Comparison of ENCODE assay signal across 9 mouse cellular contexts in the genomic region with DNA sequence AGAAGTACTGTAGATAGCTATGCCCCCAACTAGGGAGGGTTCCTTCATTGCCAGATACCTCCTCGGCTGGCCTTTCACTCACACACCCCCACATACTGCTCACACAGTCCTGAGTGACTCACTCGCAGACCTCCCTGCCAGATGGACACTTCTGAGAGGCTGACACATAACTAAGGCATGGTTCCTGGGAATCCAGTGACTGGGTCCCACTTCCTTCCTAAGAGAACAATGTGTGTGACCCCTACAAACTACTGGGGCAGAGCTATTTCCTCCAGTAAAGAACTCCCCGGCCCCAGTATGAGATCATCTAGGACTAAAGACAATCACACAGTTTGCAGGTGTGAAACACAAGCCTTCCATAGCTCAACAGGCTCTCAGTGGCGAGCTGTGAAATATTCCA.
DNase-seq lines count a peak whose midpoint lies in the region; ATAC-seq lines count a peak whose summit lies in the region.
"Had no signal": no experiment of that assay in that cellular context is flagged by ENCODE, and none has a peak within 500 bp of the region (broad histone marks: within the 10 kb centered on the region; RNA-seq: fewer than 3 reads in every experiment).

No protein-coding gene starts in this region.

- H3K27ac ChIP-seq in heart, embryonic 15.5 days, result peak overlapping the region; percentile 83
- H3K27ac ChIP-seq in liver, embryonic 12.5 days, result 0 out of 2 replicates have a peak overlapping the region, but pooled peaks have one; percentile 20
- H3K27ac ChIP-seq: left cerebral cortex, adult 2 months had no signal

- no peaks in the 10 kb centered on the region for H3K9me3 ChIP-seq in heart, embryonic 15.5 days (replicated peaks)
- H3K9me3 ChIP-seq in liver, embryonic 12.5 days (replicated peaks), result no peaks in the 10 kb centered on the region

- H3K4me3 ChIP-seq in heart, embryonic 15.5 days, result no peak overlapping the region
- no peak overlapping the region for H3K4me3 ChIP-seq in liver, embryonic 12.5 days
- H3K4me3 ChIP-seq: left cerebral cortex, adult 2 months had no signal

- H3K36me3 ChIP-seq in heart, embryonic 15.5 days, result no peaks in the 10 kb centered on the region
- H3K36me3 ChIP-seq in liver, embryonic 12.5 days, result no peaks in the 10 kb centered on the region

- WGBS in heart, embryonic 15.5 days, result 16% methylated on average over 4 of the region's 4 CpGs
- 29% methylated on average over 4 of the region's 4 CpGs for WGBS in liver, embryonic 12.5 days (ENCODE audit: insufficient replicate concordance)

- 0 out of 2 replicates have a peak, but pooled peaks cover 4% of the 10 kb centered on the region for H3K27me3 ChIP-seq in heart, embryonic 15.5 days
- H3K27me3 ChIP-seq in liver, embryonic 12.5 days (replicated peaks), result no peaks in the 10 kb centered on the region

- no peak overlapping the region for H3K9ac ChIP-seq in heart, embryonic 15.5 days
- H3K9ac ChIP-seq in liver, embryonic 12.5 days, result no peak overlapping the region

- peaks cover 68% of the 10 kb centered on the region for H3K4me1 ChIP-seq in heart, embryonic 15.5 days (replicated peaks)
- H3K4me1 ChIP-seq in liver, embryonic 12.5 days, result no peaks in the 10 kb centered on the region

- ATAC-seq in heart, embryonic 15.5 days (replicated peaks; ENCODE audit: insufficient number of reproducible peaks, insufficient read depth, low FRiP score, low read depth), result peak; percentile 78
- peak; percentile 54 for ATAC-seq in liver, embryonic 12.5 days

- DNase-seq in urinary bladder, postnatal 14 days (ENCODE audit: low spot score), result peak; percentile 58
- DNase-seq in urinary bladder, adult 18-20 months (ENCODE audit: low spot score in 2 of 2), result no peak
- no peak for DNase-seq in spleen, adult 12 weeks (ENCODE audit: low spot score)
- DNase-seq in retina, postnatal 1 day, result no peak
- DNase-seq in urinary bladder, postnatal 10 days (ENCODE audit: low spot score), result no peak
- no peak for DNase-seq in thymus, adult 18-20 months

- H3K4me2 ChIP-seq in heart, embryonic 15.5 days, result no peak overlapping the region
- no peak overlapping the region for H3K4me2 ChIP-seq in liver, embryonic 12.5 days
